Mouse (Mus musculus) E14TG2a.4 (cell line): ENCODE measurements around the gene Phldb2.

Source experiments
- CTCF ChIP-seq: conservative IDR thresholded peaks from 2 replicates; pipeline ENCODE4 v1.5.1; 2014; ENCODE audit warnings: low read length
- POU5F1 ChIP-seq: IDR thresholded peaks from 2 replicates; pipeline ENCODE4 v1.6.1; 2014; ENCODE audit warnings: low read length, borderline replicate concordance

DNA sequence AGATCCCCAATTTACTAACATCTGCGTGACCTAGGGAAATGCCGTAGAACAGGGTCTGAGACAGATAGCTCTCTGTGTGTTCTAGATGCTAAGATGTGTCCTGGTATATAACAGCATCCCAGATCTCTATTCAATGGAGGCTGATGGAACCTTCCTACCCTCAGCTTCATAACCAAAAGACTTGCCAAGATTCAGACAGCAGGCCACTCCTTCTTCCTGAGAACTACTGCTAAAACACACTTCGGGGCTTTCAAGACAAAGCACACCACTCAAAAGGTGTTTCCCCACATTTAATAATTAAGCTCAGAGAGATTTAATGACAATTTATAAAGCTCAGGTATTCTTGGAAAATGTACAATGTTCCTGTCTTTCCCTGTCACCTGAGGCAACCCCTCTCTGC is 111.6 kb downstream of the Phldb2 start:
- TF ChIP-seq CTCF (no peak), POU5F1 (no peak)
